Mouse (Mus musculus) embryonic fibroblast, embryonic 13.5 days (primary cell): Measurements from ENCODE around the gene Ube2t. TPM values are rescaled to one million over a fixed set of nuclear protein-coding genes. Genes with fewer than 3 reads are reported as not detected.

Experiments used
- H3K27ac ChIP-seq: 2 replicates; pipeline ENCODE4 v1.5.1; 2012; ENCODE audit warnings: low read length, control low read depth, inconsistent platforms; ENCODE audit not compliant: insufficient read depth
- H3K4me1 ChIP-seq: 2 replicates; pipeline ENCODE4 v1.6.1; 2011; ENCODE audit warnings: low read length; ENCODE audit not compliant: control insufficient read depth, insufficient read depth
- H3K4me3 ChIP-seq: 2 replicates; pipeline ENCODE4 v1.5.1; 2011; ENCODE audit warnings: mild to moderate bottlenecking, control low read depth, low read length; ENCODE audit not compliant: insufficient read depth
- CTCF ChIP-seq: IDR thresholded peaks from 2 replicates; pipeline ENCODE4 v1.5.1; 2011; ENCODE audit warnings: mild to moderate bottlenecking, control low read depth, low read length, moderate library complexity, borderline replicate concordance; ENCODE audit not compliant: insufficient read depth
- POLR2A ChIP-seq: IDR thresholded peaks from 2 replicates; pipeline ENCODE4 v1.6.1; 2011; ENCODE audit warnings: low read depth, mild to moderate bottlenecking, control low read depth, low read length, moderate library complexity
- polyA plus RNA-seq: library from polyadenylated mRNA; stranded (reverse); fragments of >200 nt; gene quantifications from 2 replicates; pipeline ENCODE4 v1.2.4, GENCODE M21; 2011; ENCODE audit warnings: low read depth; ENCODE audit not compliant: missing spikeins, insufficient read length

Ube2t gene
- polyA plus RNA-seq, 1 experiment, result 19.0 TPM

DNA sequence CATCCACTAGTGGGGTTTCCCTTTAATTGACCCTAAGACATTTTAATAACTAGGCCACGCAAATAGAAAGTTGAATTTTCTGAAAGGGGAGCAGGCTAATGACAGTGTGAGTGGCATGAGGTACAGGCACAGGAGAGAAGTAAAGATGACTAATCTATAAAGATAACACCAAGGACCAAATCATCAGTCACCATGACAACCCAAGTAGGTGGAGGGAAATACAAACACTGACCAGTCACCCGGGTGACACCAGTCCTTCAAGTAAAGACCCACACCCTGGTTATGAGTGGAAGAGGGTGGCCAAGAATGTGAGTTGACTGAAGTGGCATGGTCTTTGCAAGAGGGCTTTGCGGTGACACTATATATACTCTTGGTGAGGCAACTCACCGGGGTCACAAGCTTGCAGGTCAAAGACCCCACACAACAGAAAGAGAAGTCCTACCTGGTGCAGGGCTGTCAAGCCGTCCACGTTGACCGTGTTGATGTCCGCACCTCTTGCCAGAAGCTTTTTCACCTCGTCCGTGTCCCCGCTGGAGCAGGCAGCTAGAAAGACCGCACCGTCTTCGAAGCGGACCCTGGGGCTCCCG is 7.2 kb upstream of the Ube2t start:
- H3K27ac ChIP-seq, result 0 out of 2 replicates have a peak overlapping the region, but pooled peaks have one; percentile 32
- H3K4me3 ChIP-seq, result peak overlapping the region; percentile 74
- H3K4me1 ChIP-seq, result peaks cover 3% of the 10 kb centered on the region
- TF ChIP-seq CTCF (no peak), POLR2A (no peak)

DNA sequence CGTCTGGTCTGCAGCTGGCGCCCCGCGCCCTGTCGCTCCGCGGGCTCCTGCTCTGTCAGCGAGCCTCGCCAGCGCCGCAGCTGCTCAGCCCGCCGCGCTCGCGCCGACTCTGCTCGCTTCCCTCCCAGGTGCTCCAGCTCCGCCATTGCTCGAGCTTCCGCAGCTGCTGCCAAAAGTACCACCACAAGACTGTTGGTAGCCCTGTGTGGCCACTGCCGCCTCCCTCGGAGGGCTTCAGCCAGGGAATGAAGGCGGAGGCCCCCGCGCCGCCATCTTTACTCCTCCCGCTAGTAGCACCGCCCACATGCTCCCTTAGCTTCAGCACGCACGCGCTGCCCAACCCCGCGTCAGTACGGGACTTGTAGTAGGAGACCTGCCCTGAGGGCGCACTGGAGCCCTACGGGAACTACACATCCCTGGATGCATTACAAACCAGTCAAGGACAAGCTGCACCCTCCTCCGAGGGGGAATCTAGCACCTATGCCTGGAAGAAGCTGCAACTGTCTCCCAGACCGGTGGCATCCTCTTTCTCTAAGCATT is 6.7 kb upstream of the Ube2t start, which contains the start of gene Ppp1r12b:
Gene Ppp1r12b (minus strand): TSS at position 306 of the 540 bp plus-strand sequence.
- Histone ChIP-seq H3K27ac (peak within 1 kb of the TSS; percentile 32; the same call in 1 of the 2 replicates), H3K4me3 (peak within 1 kb of the TSS; percentile 74), H3K4me1 (peaks cover 3% of the 10 kb centered on the region)
- peak; percentile 91 for TF ChIP-seq POLR2A
- TF ChIP-seq CTCF, result no peak

DNA sequence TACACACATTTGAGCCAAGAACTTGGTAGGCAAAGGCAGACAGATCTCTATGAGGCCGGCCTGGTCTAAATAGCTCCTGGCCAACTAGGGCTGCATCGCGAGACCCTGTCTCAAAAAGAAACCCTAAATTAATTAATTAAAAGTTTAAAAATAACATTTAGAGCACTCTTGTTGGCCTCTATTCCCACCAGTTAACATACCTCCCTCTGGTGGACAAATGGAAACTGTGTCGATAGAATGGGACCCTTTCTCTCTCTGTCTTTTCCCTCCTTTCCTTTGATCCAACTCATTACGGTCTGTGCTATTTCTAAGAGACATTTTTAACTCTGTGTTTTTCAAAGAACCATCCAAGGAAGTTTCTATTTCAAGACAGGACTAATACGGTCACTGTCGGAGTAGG is 1.7 kb upstream of the Ube2t start:
- no peaks in the 10 kb centered on the region for H3K4me1 ChIP-seq
- H3K27ac ChIP-seq, result no peak overlapping the region
- TF ChIP-seq CTCF, result no peak
- TF ChIP-seq POLR2A, result no peak
- H3K4me3 ChIP-seq, result no peak overlapping the region

DNA sequence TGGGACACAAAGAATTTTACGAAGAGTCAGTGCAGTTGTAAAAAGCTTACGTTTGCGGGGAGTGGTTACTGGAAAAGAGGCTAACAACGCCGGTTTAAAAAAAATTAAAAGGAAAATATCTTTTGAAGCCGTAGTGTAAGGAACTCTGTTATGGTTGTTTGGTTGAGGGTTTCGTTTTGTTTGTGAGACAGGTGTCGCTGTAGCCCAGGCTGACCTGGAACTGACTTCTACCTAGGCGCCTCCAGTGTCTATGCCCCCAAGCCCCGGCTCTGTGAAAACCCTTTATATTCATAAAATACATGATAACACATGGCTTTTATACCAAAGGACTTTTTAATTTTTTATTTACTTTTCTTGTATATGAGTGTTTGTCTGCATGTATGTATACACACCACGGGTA is 456 bp downstream of the Ube2t start:
- Histone ChIP-seq H3K4me1 (no peaks in the 10 kb centered on the region), H3K27ac (no peak overlapping the region), H3K4me3 (peak overlapping the region; percentile 94)
- TF ChIP-seq POLR2A, result no peak
- no peak for TF ChIP-seq CTCF

DNA sequence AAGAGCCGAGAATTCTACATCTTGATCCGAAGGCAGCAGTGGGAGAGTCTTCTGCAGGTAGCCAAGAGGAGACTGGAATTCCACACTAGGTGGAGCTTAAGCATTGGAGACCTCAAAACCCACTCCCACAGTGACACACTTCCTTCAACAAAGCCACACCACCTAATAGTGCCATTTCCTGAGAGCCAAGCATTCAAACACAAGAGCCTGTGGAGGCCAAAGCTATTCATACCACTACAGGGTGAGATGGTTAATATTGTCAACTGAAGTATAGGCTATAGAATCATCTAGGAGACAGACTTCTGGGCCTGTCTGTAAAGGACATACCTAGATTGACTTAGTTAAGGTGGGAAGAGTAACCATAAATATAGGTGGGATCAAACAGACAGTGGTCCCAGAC is 3.1 kb downstream of the Ube2t start:
- no peak overlapping the region for H3K4me3 ChIP-seq
- no peak overlapping the region for H3K27ac ChIP-seq
- no peaks in the 10 kb centered on the region for H3K4me1 ChIP-seq
- TF ChIP-seq POLR2A, result no peak
- TF ChIP-seq CTCF, result no peak

DNA sequence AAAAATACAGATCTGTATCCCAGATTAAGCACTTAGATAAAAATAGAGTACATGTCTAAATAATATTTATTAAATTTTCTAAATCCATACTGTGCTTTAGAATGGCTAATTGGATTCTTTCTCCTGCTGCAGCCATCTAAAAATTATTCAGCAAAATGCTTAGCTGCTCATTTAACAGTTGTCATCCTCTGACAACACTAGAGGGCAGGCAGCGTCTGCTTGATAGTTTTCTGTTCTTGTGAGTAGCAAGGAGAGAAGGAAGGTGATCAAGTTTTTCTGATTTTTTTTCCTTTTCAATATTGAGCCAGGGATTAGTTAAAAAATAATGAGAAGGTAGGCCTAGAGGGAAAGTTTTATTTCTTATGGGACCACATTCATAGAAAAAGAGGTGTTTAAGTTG is 10.6 kb downstream of the Ube2t start:
- no peak overlapping the region for H3K27ac ChIP-seq
- no peak for TF ChIP-seq CTCF
- no peak for TF ChIP-seq POLR2A
- H3K4me1 ChIP-seq, result no peaks in the 10 kb centered on the region
- H3K4me3 ChIP-seq, result no peak overlapping the region

DNA sequence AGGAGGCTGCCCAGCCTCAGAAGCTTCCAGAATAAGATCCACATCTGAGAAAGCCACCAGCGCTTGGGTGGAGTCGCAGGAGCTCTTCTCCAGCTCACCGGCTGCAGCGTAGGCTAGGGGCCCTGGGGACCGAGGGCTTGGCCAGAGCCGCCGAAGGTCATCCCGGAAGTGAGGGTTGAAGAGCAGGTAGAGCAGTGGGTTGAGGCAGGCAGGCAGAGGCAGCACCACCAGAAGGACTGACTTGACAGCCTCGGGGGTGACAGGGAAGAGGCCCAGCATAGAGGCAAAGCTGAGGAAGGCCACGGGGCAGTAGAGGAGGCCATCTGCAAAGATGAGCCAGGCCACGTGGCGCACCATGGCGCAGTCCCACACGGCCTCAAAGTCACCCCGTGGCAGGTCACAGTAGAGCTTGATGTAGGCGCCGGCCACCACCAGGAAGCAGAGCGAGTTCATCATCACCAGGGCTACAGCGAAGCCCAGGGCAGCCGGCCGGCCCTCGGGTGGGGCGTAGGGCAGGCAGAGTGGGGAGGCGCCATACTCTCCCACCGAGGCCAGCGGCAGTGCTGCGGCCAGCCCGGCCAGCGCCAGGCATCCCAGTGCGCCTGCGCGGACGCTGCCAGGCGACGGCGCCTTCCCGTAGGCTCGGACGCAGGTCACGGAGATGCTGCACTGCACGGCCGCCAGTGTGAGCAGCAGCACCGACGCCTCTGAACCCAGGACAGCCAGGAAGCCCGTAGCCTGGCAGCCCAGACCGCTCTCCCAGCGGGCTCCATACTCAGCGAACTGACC is 25.0 kb downstream of the Ube2t start:
- no peak overlapping the region for H3K27ac ChIP-seq

DNA sequence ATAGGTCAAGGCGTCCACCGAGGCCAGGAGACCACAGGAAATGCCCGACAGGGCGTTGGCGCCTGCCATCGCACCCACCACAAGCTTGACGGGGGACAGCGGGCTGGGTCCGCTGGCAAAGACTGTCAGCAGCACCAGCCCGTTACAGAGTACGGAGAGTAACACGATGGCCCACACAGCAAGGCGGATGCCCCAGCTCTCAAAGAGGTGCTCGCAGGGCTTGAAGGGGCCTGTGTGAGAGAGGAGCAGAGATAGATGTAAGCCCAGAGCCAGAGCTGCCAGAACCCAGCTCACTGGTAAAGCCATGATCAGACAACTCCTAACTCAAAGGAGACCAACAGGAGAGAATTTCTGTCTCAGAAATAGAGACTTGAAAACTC is 25.6 kb downstream of the Ube2t start:
- no peak overlapping the region for H3K27ac ChIP-seq
- TF ChIP-seq CTCF (no peak), POLR2A (no peak)
- H3K4me3 ChIP-seq, result no peak overlapping the region; the same call in 1 of the 2 replicates

More for the DNA sequence above, 25.0 kb downstream of the Ube2t start:
- TF ChIP-seq POLR2A, result peak; percentile 44; the same call in 1 of the 2 replicates
- no peak for TF ChIP-seq CTCF
- Histone ChIP-seq H3K4me1 (peaks cover 5% of the 10 kb centered on the region), H3K4me3 (no peak overlapping the region; the same call in 1 of the 2 replicates)

DNA sequence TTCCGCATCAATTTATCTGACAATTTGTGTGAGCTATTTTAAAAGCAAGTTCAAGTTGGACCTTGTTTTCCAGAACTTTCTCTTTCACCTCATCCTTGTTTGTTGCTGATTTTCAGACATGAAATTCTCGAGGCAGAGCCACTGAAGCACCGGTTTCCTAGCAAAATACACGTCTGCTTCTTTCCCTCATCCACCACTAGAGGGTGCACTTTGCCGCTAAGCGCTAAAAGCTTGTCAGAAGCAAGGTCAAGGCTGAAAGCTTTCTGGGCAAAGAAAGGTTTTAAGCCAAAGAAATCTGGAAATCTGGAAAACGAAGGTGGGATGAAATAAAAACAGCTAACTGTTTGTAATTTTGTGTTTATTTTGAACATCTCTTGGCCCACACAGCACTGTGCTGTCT is 27.0 kb downstream of the Ube2t start:
- Histone ChIP-seq H3K4me1 (peaks cover 6% of the 10 kb centered on the region), H3K27ac (no peak overlapping the region), H3K4me3 (no peak overlapping the region)
- TF ChIP-seq CTCF (peak; percentile 69; the same call in 1 of the 2 replicates), POLR2A (no peak)

More for the DNA sequence above, 25.6 kb downstream of the Ube2t start:
- H3K4me1 ChIP-seq, result peaks cover 6% of the 10 kb centered on the region

DNA sequence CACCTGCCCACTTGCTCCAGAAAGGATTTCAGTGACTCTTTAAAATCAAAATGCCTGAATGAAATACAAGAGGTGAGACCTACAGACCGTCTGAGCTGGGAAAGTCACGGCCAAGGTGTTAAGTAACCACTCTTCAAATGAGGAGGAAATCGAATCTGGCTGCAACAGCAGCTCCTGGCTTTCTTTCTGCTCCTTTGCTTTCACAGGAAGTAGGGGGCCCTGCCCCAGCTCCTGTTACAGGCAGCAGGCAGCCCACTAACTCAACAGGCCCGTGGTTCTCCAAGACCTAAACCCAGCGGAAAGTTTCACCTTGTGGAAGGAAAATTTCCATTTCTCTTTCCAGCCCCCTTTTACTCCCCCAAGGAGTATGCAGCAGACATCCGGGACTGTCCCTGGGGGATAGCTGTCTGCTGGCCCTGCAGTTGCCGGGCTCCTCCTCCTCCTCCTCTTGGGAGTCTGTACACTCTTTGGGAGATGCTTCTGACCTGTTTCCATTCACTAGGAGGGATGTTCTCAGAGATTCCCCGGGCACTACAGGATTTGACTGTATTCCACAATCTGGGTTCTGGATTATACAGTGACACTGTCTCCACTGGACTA is 29.8 kb downstream of the Ube2t start:
- Histone ChIP-seq H3K4me1 (peaks cover 9% of the 10 kb centered on the region), H3K4me3 (no peak overlapping the region), H3K27ac (no peak overlapping the region)
- TF ChIP-seq CTCF (no peak), POLR2A (no peak)
